ENCODE assay signal across 13 mouse cellular contexts in genomic region chr14:47747536-47747935, GRCm38 (mm10).
DNase-seq lines count a peak whose midpoint lies in the region.
"Had no signal": no experiment of that assay in that cellular context is flagged by ENCODE, and none has a peak within 500 bp of the region (broad histone marks: within the 10 kb centered on the region; RNA-seq: fewer than 3 reads in every experiment).

No protein-coding gene starts in this region.

- 29% methylated on average over 9 of the region's 9 CpGs for WGBS in heart, embryonic 10.5 days

- H3K36me3 ChIP-seq in heart, embryonic 10.5 days = peaks cover 3% of the 10 kb centered on the region

- H3K4me1 ChIP-seq in heart, embryonic 10.5 days = peaks cover 36% of the 10 kb centered on the region
- H3K4me1 ChIP-seq: forebrain, embryonic 13.5 days had no signal

- H3K9me3 ChIP-seq in heart, embryonic 10.5 days = no peaks in the 10 kb centered on the region
- H3K9me3 ChIP-seq: forebrain, embryonic 13.5 days had no signal

- H3K27me3 ChIP-seq in heart, embryonic 10.5 days (ENCODE audit: insufficient read depth, poor library complexity, severe bottlenecking) = no peaks in the 10 kb centered on the region
- H3K27me3 ChIP-seq: forebrain, embryonic 13.5 days had no signal

- peak overlapping the region; percentile 27 for H3K4me3 ChIP-seq in heart, embryonic 10.5 days
- H3K4me3 ChIP-seq: forebrain, embryonic 13.5 days had no signal

- DNase-seq in right cerebral cortex, postnatal 14 days = peak; percentile 25
- no peak for DNase-seq in right cerebral cortex, postnatal 25 days
- peak; percentile 88 for DNase-seq in heart, embryonic 10.5 days (ENCODE audit: low spot score)
- peak; percentile 23 to 42 for DNase-seq in kidney, postnatal 36 days
- peak; percentile 71 for DNase-seq in yolk sac, embryonic 10.5 days (ENCODE audit: low spot score)
- DNase-seq in embryo, embryonic 11 days = no peak
- no peak for DNase-seq in layer of hippocampus, adult 9-10 months (ENCODE audit: low spot score)
- DNase-seq in layer of hippocampus, adult 8-10 months (ENCODE audit: low spot score in 2 of 2) = no peak
- DNase-seq: cerebellum, adult 11 months; layer of hippocampus, adult 9-11 months; liver, postnatal 0 days; thymus, postnatal 25 days had no signal

- peak overlapping the region; percentile 85 for H3K27ac ChIP-seq in heart, embryonic 10.5 days
- H3K27ac ChIP-seq: forebrain, embryonic 13.5 days had no signal

Comparison
In these comparisons a context has a peak if more than half of its experiments do, and no peak if none do; other contexts are left out.
1. DNase-seq: peak in right cerebral cortex, postnatal 14 days (single experiment), heart, embryonic 10.5 days (single experiment), kidney, postnatal 36 days (2 of 2) and yolk sac, embryonic 10.5 days (single experiment); none in right cerebral cortex, postnatal 25 days (single experiment), embryo, embryonic 11 days (single experiment), layer of hippocampus, adult 9-10 months (single experiment) and layer of hippocampus, adult 8-10 months (0 of 2).